Mouse (Mus musculus): Measurements from ENCODE around the gene Myrip. TPM values are rescaled to one million over a fixed set of nuclear protein-coding genes. Genes with fewer than 3 reads are reported as not detected.
A peak's percentile ranks its signal among the peaks of the same experiment; 100 is the strongest.
"Not testable (repeated sequence)": the region's sequence is repeated elsewhere in the genome, so short reads cannot be mapped to it uniquely, and the experiment has no call there.

Myrip gene
- total RNA-seq, 2 experiments from 2014 or later: 6.2 to 6.8 TPM

DNA sequence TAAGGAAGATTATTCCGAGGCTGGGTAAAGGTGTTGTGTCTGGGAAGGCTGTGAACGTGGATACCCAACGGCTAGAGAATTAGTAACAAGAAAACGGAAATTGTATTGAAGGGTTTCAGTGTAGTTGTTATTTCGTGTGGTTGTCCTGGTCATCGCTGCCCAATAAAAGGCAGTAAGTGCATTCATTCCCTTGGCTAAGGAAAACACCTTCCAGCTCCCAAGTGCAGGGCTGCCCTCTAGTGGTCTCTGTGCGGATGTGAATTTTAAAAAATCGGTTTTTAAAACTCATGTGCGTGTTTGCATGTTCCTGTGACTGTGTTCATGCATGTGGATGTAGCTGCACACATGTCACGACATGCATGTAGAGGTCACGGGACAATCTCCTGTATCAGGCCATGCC is 76.4 kb downstream of the Myrip start:
- peak; percentile 45 to 51 for DNase-seq (ENCODE audit: low spot score in 2 of 2)

DNA sequence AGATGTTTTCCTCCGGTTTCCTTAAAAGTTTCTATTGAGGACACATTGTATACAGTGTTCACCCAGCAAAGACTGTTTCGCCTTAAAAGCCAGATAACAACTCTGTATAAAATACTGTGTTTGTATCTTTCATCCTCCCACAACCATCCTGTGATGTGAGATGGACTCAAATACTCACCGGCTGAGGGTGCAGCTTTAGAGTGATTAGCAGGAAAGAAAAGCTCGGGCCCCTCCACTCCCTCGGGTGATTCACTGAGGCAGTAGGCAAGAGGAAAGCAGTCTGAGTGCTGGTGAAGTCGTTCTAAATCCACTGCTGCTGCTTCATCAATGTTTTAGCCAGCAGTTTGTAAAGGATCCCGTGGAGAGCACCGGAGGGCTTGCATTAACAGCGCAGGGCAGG is 93.9 kb downstream of the Myrip start:
- DNase-seq (ENCODE audit: low spot score in 2 of 2): no peak

DNA sequence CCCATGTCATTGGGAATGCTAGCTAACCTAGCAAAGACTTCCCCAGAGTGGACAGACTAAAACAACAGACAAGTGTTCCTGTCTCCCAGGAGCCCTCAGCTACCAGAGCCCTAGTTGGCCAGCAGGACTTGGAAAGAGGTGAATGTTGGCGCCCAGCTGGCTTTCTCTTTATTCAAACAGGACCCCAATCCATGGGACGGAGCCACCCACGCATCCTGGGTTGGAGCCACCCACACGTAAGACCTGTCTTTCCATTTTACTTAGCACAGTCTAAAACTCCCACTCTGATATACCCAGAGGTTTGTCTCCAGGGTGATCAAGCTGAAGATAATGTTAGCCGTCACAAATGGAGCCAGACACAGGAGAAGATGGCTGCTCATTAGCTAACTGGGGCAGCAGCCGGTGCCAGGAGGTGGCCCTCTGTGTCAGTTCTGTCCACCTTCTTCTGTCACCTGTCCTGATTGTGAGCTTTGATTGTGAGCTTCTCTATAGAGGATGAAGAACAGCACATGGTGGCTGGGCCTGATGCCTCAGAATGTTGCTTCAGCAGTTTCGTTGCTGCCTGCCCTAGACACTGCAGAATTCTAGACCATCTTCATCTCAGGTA is 95.4 kb downstream of the Myrip start:
- no peak for DNase-seq (ENCODE audit: low spot score in 2 of 2)

DNA sequence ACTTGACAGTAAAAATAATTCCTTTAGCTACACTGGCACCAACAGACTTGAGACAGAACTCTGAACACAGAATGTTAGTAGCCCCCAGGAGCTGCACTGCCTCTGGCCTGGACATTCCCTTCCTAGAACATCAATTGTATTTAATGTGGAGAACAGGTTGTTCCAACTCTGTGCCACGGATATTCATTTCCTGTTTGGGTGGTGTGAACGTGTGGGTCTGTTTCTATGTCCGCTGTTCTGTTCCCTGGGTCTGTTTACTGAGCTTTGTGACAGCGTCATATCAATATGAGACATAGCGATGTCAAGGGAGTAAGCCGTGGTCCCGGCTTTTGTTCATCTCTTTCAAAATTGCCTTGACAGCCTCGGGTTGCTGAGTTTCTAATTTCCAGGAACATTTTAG is 97.0 kb downstream of the Myrip start:
- no peak for DNase-seq (ENCODE audit: low spot score in 2 of 2)

DNA sequence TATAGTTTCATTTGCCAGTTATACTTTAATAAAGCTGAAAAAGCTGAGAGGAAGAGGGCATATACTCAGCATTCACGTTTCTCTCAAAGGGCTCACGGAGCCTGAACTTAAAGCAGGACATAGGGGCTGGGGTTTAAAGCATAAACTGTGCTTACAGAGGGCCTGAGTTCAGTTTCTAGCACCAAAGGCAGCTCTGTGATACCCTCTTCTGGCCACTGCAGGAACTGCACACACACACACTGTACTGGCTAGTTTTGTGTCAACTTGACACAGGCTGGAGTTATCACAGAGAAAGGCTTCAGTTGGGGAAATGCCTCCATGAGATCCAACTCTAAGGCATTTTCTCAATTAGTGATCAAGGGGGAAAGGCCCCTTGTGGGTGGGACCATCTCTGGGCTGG is 98.2 kb downstream of the Myrip start:
- DNase-seq (ENCODE audit: low spot score in 2 of 2): not testable (repeated sequence)

DNA sequence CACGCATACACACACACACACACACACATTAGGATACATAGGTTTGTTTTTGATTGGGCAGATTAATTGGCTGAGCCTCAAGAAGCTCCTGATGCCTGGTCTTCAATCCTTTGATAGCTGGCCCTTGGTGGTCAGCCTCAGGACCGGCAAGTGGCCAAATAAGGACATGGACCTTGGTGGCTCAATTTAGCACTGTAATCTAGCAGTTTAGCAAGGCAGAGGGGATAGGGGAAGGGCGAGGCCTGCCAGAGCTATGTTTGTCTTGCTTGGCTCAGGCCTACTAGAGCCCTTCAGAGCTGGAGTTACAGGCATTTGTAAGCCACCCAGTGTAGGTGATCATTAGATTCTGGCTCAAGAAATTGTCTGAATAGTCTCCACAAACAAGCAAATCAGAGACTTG is 101.1 kb downstream of the Myrip start:
- no peak for DNase-seq (ENCODE audit: low spot score in 2 of 2)

DNA sequence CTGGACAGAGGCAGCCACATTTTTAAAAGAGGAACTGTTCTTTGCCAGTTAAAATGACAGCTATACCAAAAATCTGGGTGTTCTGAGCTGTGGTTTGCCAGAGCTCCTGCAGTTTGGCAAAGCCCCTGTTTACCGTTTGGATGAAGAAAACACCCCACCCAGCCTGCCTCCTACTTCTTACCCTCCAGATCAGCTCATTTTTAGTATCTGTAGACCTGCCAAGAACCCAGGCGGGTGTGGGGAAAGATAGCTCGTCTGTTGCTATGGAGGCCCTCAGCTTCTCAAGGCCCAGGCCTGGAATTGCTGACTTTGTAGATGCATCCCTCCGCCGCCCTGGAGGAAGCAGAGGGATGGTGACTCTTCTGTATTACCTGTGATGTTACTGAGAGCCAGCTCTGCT is 102.3 kb downstream of the Myrip start:
- DNase-seq (ENCODE audit: low spot score in 2 of 2): no peak

DNA sequence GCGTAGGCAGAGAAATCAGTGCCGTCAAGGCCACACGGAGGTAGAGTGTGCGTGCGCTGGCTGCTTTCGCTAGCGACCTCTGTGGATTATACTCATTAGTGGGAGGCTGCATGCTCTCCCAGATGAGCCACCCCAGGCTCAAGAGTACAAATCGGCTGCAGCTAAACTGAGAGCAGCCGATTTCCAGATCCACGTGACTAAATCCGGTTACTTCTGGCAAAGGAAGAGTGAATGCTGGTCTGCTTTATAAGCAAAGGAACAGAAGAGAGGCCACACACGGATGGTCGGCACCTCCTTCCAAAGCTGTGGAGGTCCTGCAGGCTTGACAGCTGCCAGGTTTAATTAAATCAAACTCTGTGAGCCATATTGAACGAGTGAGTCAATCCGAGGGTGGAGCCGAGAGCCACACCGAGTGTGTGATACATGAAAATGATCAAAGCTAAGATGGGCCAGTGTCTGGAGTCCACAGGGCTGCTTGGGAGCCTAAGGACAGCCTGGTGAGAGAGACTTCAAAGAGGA is 108.4 kb downstream of the Myrip start:
- DNase-seq (ENCODE audit: low spot score in 2 of 2): no peak

DNA sequence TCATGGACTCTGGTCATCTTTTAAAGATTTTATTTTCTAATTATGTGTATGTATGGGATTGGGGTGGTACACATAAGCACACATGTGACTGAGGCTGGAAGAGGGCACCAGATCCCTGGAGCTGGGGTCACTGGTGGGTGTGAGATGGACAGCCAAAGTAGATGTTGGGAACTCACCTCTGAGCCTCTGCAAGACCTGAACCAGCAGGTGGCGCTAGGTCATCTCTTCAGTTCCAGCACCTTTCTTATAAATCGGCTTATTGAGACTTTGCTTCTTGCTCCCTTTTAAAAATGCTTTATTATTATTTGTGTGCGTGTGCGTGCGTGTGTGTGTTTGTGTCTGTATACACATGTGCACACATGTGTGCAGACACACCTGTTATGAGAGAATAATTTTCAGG is 109.1 kb downstream of the Myrip start:
- DNase-seq (ENCODE audit: low spot score in 2 of 2): peak; percentile 35 to 50

DNA sequence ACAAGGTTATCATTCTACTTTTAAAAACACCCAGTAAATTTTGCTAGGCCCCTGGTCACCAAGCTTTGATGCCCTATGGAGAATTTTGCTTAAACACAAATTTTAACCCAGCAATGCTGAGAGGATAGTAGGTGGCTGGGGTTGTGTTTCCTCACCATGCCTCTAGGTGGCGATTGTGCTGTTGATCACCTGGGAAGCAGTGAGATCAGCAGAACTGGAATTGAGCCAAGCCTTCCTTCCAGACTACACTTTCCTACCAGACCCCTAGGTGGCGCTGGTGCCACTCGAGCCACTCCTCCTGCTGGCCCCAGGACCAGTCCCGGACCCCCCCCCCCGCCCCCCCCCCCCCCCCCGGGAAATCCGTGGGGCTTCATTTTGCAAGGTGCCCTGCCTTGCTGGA is 114.2 kb downstream of the Myrip start:
- peak; percentile 63 for DNase-seq (ENCODE audit: low spot score in 2 of 2)

DNA sequence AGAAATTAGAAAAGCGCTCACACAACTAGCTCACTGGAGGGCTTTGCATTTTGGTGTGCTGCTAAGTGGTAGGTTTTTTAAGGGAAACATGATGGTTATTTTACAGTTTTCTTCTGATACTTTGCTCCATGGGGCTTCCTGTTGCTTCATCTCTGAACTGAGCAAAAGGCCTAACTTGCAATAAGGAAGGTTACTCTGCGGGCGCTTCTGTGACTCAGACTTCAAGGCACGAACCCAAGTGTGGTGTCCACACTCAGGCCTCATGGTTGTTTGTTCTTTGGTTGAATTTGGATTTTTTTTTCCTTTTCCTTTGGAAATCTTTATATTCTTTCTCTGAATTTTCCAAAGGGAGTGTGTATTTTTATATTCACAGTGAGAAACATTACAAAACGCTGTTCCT is 114.8 kb downstream of the Myrip start:
- DNase-seq (ENCODE audit: low spot score in 2 of 2): no peak

DNA sequence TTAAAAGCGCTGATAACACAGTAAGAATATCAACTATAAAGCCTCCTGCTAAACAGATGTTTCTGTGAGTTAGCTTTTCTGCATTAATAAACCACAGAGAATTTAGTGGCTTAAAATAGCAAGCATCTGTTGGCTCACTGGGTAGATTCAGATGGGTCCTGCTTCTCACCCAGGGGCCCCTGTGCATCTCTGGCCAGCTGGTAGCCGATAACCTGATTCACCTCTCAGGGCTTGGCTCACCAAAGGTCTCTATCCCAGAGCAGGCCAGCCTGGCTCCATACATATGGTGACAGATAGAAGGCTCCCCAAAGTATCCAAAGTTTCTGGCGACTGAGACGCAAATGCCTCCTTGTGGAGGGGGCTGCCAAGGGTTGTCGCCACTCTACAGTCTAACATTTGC is 115.4 kb downstream of the Myrip start:
- DNase-seq (ENCODE audit: low spot score in 2 of 2): no peak

DNA sequence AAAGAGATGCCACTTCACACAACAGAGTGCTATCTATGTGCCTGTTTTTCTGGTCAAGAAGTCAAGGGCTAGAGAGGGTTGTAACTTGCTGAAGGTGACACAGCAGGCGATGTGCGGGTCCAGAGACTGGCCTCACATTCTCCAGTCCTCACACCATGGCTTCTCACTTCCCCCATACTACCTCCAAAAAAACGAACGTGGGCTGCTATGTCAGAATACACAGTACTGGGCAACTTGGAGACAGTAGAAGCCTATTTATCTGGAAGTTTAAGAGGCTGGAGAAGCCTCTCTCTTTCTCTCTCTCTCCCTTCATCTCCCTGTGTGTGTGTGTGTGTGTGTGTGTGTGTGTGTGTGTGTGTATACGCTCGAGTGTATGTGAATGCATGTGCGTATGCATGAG is 117.3 kb downstream of the Myrip start:
- DNase-seq (ENCODE audit: low spot score in 2 of 2): no peak

DNA sequence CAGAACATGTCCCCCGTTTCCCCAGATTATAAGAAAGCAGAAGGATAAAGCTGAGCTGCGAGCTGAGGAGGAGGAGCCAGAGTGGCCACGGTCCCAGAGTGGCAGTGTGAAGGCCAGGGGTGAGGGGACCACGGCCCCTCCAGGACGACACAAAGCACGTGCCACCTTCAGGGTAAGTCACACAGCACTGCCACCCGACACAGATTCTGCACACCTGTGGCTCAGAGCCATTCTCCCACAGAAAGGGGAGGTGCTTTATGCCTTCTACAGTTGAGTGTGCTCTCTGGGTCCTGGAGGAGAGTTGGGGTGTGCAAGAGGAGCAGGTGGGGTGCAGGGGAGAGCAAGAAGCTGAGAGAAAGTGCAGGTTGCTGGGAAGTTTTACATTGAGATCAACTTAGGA is 123.3 kb downstream of the Myrip start:
- no peak for DNase-seq (ENCODE audit: low spot score in 2 of 2)

DNA sequence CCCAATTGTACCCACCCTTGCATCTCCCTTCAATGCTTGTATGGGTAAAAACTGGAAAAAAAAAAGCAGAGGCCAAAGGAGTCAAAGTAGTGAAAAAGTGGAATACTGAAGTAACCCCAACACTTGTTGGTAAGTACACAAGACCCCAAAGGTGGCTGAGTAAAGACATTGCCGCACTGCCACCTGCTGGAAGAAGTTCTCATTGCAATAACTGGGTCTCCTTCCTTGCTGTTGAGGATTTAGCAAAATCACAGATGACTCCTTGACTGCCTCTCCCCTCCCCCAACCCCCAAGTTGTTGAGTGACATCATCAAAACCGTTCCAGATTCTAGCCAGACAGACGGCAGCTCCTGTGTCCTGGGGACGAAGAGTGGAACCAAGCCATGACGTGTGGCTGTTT is 124.5 kb downstream of the Myrip start:
- peak; percentile 47 to 58 for DNase-seq (ENCODE audit: low spot score in 2 of 2)

DNA sequence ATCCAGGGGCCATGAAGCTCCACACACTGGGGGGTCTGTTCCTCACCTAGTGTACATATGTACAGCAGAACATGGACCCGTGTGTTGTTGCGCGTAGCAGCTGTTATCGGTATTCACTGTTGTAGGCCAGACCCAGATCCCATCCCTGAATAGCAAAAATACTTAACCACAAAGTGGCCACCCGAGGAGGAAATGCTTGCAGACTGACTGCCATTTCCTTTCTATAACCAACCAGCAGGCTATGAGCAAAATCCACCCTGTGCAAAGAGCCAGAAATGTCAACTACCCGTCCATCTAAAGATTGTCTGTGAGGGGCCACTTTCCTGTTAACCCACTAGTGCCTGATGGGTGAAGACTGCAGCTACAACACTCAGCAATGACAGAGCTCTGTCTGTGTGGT is 126.9 kb downstream of the Myrip start:
- no peak for DNase-seq (ENCODE audit: low spot score in 2 of 2)

DNA sequence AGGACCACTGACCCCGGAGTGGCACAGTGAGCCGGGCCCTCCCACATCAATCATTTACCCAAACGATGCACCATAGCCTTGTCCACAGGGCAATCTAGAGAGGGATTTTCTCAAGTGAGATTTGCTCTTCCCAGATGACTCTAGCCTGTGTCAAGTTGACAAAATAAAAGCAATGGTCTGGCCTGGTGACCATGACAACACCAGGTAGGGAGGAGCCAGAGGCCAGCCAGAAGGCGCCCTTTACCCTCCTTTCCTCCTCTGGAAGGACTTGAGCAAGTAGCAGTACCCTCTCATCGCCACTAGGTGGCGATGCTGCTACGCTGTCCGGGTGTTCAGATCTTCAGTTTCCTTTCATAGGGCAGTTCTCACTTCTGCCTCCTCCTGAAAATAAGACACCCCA is 132.4 kb downstream of the Myrip start:
- DNase-seq (ENCODE audit: low spot score in 2 of 2): peak; percentile 46 to 51

DNA sequence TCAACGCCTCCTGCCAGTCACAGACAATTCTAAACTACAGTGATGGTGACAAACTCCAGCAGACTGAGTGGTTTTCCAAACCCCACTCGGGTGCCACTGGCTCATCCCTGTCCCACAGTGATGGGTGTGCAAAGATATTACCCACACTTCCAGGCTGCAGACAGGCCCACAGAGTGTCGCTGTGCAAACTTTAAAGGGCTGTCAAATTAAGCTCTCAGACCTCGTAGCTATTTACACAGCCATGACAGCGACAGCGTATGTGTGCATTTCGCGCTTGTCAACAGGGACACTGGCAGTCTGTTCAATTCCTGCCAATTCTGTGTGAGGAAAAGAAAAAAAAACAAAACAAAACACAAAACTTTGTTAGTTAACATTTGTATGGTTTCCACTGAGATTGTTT is 134.5 kb downstream of the Myrip start:
- no peak for DNase-seq (ENCODE audit: low spot score in 2 of 2)

DNA sequence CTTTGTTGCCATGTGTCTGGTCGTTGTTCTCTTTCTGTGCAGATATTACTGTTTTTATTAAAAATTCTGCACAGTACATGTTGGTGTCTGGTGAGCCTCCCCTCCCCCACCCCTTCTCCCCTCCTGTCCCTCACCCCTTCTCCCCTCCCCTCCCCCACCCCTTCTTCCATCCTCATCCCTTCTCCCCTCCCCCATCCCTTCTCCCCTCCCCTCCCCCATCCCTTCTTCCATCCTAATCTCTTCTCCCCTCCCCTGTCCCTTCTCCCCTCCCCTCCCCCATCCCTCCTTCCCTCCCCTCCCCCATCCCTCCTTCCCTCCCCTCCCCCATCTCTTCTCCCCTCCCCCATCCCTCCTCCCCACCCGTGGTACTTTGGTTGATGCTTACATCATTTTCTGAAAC is 135.5 kb downstream of the Myrip start:
- no peak for DNase-seq (ENCODE audit: low spot score in 2 of 2)

DNA sequence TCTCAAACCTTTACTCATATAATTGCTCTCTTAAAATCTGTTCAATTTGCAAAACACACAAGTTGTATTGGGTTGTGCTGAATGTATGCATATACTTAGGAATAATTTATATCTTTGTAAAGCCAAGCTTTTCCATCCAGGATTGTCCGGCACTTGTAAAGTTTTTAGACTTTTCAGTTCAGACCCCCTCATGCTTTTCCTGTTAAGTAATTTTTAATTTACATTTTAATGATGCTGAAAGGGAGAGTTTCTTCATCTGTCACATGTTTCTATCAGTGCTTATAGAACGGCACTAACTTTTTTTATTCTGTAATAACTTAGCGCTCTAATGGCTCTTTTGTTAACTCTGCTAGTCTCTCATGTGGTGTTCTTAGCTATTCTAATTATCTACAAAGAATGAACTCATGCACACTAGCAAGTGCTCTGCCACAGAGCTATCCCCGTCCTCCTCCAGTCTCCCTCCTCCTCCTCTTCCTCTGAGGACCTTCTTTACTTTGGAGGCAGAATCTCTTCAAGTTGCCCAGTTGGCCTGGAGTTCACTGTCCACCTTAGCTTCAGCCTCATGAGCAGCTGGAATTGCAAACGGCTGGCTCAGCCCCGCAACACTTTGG is 136.1 kb downstream of the Myrip start:
- no peak for DNase-seq (ENCODE audit: low spot score in 2 of 2)

DNA sequence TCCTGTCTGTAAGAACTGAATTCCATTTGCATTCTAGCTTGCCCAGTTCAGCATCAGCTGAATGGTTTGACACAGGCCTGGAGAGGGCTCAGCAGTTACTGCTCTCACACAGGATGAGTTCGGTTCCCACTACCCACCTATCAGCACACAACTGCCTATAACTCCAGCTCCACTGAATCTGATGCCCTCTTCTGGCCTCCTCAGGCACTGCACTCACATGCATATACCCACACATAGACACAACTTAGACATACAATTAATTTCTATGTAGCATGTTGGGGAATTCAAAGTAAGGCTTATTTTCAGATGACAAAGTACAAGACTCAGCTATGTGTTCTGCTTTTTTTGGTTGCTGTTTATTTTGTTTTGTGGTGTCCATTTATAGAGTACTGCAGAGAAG is 137.0 kb downstream of the Myrip start:
- DNase-seq (ENCODE audit: low spot score in 2 of 2): no peak

DNA sequence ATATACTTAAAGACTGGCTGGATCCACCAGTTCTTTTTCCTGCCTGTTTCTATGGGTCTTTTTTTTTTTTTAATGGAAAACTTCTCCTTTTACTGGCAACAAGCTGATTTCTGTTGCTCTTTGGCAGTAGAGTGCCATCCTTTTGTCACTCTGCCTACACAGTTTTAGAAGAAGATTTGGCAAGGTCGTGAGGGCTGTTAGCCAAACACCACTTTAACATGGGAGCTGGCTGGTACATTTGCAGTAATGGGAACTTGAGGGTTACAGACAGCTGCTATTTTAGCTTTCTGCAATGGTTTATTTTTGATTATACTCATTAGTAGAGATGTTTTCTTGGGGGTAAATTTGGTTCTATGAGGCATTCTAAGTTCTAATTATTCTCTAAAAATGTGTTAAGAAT is 137.5 kb downstream of the Myrip start:
- DNase-seq (ENCODE audit: low spot score in 2 of 2): no peak

DNA sequence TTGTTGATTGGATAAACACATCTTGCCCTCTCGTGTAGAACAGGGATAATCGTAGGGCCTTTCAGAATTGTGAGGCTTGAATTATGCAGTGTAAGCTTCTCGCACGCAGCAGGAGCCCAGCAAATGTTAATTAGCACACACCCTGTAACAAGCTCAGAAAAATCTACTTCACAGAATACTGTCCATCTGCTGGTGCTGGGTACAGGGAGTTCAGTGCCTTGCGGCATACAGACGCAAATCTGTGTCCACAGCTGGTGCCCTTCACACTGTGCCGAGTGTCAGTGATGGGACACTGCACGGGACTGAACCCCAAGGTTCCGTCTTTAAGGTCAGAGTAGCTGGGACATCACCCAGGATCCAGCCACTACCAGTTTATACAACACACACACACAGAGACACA is 143.3 kb downstream of the Myrip start:
- no peak for DNase-seq (ENCODE audit: low spot score in 2 of 2)

All from adrenal gland, adult 18-20 months (tissue).